Mouse (Mus musculus): ENCODE results near the gene Olfr358. TPM values are rescaled to one million over a fixed set of nuclear protein-coding genes. Genes with fewer than 3 reads are reported as not detected.

Olfr358 gene
- not detected for total RNA-seq (2021)
- long read RNA-seq, experiment 1 = 0 reads
- long read RNA-seq, experiment 2 = 0 reads

DNA sequence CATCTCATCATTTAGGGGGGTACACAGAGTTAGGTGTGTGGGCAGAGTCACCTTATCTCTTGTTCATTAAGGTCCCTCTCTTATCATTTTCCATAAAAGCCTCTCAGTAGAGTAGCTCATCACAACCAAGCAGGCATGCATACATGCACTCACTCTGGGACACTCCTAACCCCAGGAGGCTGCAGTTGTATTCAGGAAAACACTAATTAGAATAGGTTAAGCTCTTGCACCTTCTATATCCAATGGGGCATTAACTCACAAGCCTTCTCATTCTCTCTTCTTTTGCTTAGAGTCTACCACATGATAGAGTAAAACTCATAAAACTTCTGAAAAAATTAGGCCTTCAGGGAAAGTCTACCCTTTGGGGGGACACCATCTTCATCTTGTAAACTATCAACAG, at the start of gene Olfr358:
Gene Olfr358 (minus strand): TSS at position 101 of the 400 bp plus-strand sequence.
- no peak for DNase-seq (ENCODE audit: low spot score in 2 of 2)

DNA sequence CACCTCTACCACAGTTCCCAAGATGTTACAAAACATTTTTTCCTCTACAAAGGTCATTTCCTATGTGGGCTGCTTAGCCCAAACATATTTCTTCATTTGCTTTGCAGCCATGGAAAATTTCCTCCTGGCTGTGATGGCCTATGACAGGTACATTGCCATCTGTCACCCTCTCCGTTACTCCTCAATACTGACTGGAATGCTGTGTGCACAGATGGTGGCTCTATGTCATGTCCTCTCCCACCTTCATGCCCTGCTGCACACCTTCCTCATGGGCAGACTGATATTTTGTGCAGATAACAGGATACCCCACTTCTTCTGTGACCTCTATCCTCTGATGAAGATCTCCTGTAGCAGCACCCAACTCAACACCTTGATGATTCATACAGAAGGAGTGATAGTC, 12.1 kb downstream of the Olfr358 start:
- DNase-seq (ENCODE audit: low spot score in 2 of 2) = no peak

DNA sequence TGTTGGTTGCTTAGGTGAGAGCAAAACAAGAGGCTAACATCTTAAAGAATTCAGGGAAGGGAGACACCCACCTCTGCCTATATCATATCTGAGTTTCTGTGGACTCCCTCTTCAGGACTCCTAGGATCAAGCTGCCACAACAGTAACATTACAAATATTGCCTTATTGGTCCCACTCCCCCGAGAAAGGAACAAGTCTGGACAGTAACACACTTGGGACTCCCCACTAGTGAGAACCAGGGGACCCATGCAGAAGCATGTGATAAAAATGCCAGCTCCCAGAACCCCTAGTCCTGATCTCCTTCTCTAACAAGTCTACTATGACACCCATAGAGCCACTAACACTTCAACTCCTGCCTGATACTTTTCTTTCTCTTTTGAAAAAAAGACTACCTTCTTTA, 15.6 kb downstream of the Olfr358 start, which contains the start of gene Olfr357:
Gene Olfr357 (plus strand): TSS at position 301 of the 400 bp plus-strand sequence.
- DNase-seq (ENCODE audit: low spot score in 2 of 2) = no peak

Other genes with a start within 250 kb of the Olfr358 start
- gene Olfr348, start 225.1 kb downstream of the Olfr358 start, total RNA-seq (2021) = not detected
- gene Olfr50, start 218.8 kb downstream of the Olfr358 start, total RNA-seq (2021) = not detected
- not detected for gene Olfr3, start 192.3 kb downstream of the Olfr358 start, total RNA-seq (2021)
- not detected for gene Olfr350, start 163.0 kb downstream of the Olfr358 start, total RNA-seq (2021)
- gene Olfr351, start 146.7 kb downstream of the Olfr358 start, total RNA-seq (2021) = not detected
- gene Olfr352, start 140.9 kb downstream of the Olfr358 start, total RNA-seq (2021) = not detected
- gene Olfr353, start 116.4 kb downstream of the Olfr358 start, total RNA-seq (2021) = not detected
- not detected for gene Olfr354, start 103.7 kb downstream of the Olfr358 start, total RNA-seq (2021)
- not detected for gene Olfr355, start 80.4 kb downstream of the Olfr358 start, total RNA-seq (2021)
- not detected for gene Olfr356, start 72.2 kb downstream of the Olfr358 start, total RNA-seq (2021)
- gene Olfr357, start 15.5 kb downstream of the Olfr358 start, total RNA-seq (2021) = not detected
- gene Olfr360, start 56.4 kb upstream of the Olfr358 start, total RNA-seq (2021) = not detected
- not detected for gene Olfr361, start 80.0 kb upstream of the Olfr358 start, total RNA-seq (2021)
- gene Olfr362, start 108.6 kb upstream of the Olfr358 start, total RNA-seq (2021) = not detected
- not detected for gene Olfr364-ps1, start 130.0 kb upstream of the Olfr358 start, total RNA-seq (2021)
- under 1 TPM in 1 of 2 experiments, not detected in 1; 0.06 TPM for gene Olfr365, start 178.9 kb upstream of the Olfr358 start, total RNA-seq (2021)
- not detected for gene Olfr366, start 202.2 kb upstream of the Olfr358 start, total RNA-seq (2021)